Mouse (Mus musculus): Measurements from ENCODE around the gene Tnk1. TPM values are rescaled to one million over a fixed set of nuclear protein-coding genes. Genes with fewer than 3 reads are reported as not detected.

Tnk1 gene
- polyA plus RNA-seq, 1 experiment from 2014 or later = 7.6 TPM

DNA sequence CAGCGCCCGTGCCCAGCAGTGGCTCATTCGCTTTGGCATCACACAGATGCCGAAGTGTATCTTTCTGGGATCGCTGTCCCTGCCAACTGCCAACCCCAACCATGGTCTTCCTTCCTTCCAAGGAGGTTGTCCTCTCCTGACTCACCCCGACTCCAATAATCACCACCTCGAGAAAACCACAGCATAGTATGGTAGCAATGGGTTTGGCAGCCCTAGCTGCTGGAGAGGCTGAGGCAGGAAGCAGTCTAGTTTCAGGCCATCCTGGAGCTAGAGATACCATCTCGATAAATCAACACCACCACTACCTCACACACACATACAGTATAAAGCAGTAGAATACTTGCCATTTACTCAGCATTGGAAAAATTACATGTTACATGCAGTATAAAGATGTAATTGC, 39.7 kb downstream of the Tnk1 start:
- no peak overlapping the region for H3K9ac ChIP-seq (replicated peaks; ENCODE audit: low read depth)
- no peak overlapping the region for H3K4me3 ChIP-seq (ENCODE audit: low read depth, low read length)
- H3K9me3 ChIP-seq (ENCODE audit: low read length) = no peaks in the 10 kb centered on the region
- no peaks in the 10 kb centered on the region for H3K4me1 ChIP-seq (ENCODE audit: insufficient read depth, low read depth, low read length)
- TF ChIP-seq CTCF (IDR thresholded peaks at IDR 0.05) = no peak
- TF ChIP-seq EP300 (IDR thresholded peaks at IDR 0.05) = no peak
- H3K36me3 ChIP-seq (ENCODE audit: insufficient read depth, low read length) = no peaks in the 10 kb centered on the region
- H3K27ac ChIP-seq (ENCODE audit: low read length) = no peak overlapping the region
- ATAC-seq (no peak), DNase-seq (ENCODE audit: low spot score) (no peak)
- no peaks in the 10 kb centered on the region for H3K27me3 ChIP-seq (replicated peaks; ENCODE audit: insufficient read depth, low read length)
- WGBS = 88% methylated on average over 8 of the region's 8 CpGs
- H3K4me2 ChIP-seq (replicated peaks; ENCODE audit: low read depth, low read length) = no peak overlapping the region

DNA sequence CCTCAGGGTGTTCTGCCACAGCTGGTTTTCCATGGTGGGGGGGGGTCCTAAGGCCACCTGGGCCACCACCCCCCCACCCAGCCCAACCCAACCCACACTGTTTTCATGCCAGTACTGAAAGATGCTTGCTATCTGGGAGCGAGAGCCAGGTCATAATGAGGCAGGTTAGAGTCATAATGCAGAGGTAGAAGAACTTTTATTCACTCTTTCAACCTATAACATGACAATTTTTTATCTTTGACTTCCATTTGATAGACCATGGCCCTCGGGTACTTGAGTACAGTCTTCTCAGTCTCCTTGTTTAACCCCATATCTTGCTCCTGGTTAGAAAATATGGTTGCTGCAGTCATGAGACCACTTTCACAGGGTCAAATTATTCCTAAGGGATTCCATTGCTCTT, 40.2 kb downstream of the Tnk1 start, which contains the start of gene Spem2:
Spem2 (minus strand) TSS at position 101 of the 400 bp plus-strand sequence.
- H3K36me3 ChIP-seq (ENCODE audit: insufficient read depth, low read length) = no peaks in the 10 kb centered on the region
- no peak within 1 kb of the TSS for H3K4me3 ChIP-seq (ENCODE audit: low read depth, low read length)
- no peak within 1 kb of the TSS for H3K9ac ChIP-seq (replicated peaks; ENCODE audit: low read depth)
- 72% methylated on average over 2 of the region's 2 CpGs for WGBS
- H3K4me2 ChIP-seq (replicated peaks; ENCODE audit: low read depth, low read length) = no peak within 1 kb of the TSS
- H3K9me3 ChIP-seq (ENCODE audit: low read length) = no peaks in the 10 kb centered on the region
- DNase-seq (ENCODE audit: low spot score) = no peak
- TF ChIP-seq EP300 (IDR thresholded peaks at IDR 0.05) (no peak), CTCF (IDR thresholded peaks at IDR 0.05) (no peak)
- no peak for ATAC-seq
- H3K27ac ChIP-seq (ENCODE audit: low read length) = no peak within 1 kb of the TSS
- no peaks in the 10 kb centered on the region for H3K4me1 ChIP-seq (ENCODE audit: insufficient read depth, low read depth, low read length)
- H3K27me3 ChIP-seq (replicated peaks; ENCODE audit: insufficient read depth, low read length) = no peaks in the 10 kb centered on the region

DNA sequence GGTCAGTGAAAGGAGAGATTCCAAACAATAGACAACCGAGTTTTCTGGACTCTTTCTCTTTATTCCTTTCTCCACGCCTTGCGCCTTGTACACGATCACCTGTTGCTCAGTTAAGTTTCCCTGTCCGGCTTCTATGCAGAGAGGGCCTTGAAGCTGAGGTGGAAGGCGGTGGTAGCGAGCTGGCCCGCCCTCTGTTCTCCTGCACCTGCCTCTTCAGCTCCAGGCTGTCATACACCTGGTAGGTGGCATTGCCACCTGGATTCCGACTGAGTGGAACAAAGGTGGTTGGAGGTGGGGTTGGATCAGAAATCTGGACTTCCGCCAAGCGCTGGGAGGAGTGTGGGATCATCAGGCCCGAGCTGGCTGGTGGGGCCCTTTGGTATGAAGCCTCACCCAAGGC, 42.0 kb downstream of the Tnk1 start:
- Histone ChIP-seq H3K27ac (ENCODE audit: low read length) (no peak overlapping the region), H3K4me1 (ENCODE audit: insufficient read depth, low read depth, low read length) (no peaks in the 10 kb centered on the region), H3K36me3 (ENCODE audit: insufficient read depth, low read length) (no peaks in the 10 kb centered on the region), H3K4me2 (replicated peaks; ENCODE audit: low read depth, low read length) (no peak overlapping the region), H3K27me3 (replicated peaks; ENCODE audit: insufficient read depth, low read length) (no peaks in the 10 kb centered on the region), H3K9ac (replicated peaks; ENCODE audit: low read depth) (no peak overlapping the region), H3K9me3 (ENCODE audit: low read length) (no peaks in the 10 kb centered on the region), H3K4me3 (ENCODE audit: low read depth, low read length) (no peak overlapping the region)
- 85% methylated on average over 12 of the region's 12 CpGs for WGBS
- no peak for TF ChIP-seq CTCF (IDR thresholded peaks at IDR 0.05)
- no peak for TF ChIP-seq EP300 (IDR thresholded peaks at IDR 0.05)
- DNase-seq (ENCODE audit: low spot score) (no peak), ATAC-seq (no peak)

DNA sequence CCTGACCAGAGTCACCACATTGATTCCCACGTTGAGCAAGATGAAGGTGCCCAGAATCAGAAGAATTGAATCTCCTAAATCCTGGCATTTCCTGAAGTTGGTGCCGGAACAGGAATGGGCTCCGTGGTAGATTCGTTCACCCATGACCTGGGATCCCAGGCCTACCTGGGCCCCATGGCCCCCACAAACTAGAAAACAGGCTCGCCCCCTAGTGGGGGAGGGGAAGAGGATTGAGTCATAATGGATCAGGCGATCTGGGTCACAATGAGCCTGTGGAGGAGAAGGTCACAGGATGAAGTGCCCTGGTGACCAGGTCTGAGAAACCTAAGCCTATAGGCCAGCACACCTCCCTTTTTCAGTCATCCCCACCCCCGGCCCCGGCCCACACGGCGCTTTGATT, 43.4 kb downstream of the Tnk1 start, which contains the start of gene Gm39566:
Gm39566 (minus strand) TSS at position 144 of the 400 bp plus-strand sequence.
- H3K4me2 ChIP-seq (replicated peaks; ENCODE audit: low read depth, low read length) = no peak within 1 kb of the TSS
- no peak within 1 kb of the TSS for H3K9ac ChIP-seq (replicated peaks; ENCODE audit: low read depth)
- no peak within 1 kb of the TSS for H3K4me3 ChIP-seq (ENCODE audit: low read depth, low read length)
- H3K36me3 ChIP-seq (ENCODE audit: insufficient read depth, low read length) = no peaks in the 10 kb centered on the region
- WGBS = 56% methylated on average over 10 of the region's 10 CpGs
- DNase-seq (ENCODE audit: low spot score) = no peak
- H3K27me3 ChIP-seq (replicated peaks; ENCODE audit: insufficient read depth, low read length) = no peaks in the 10 kb centered on the region
- no peak for TF ChIP-seq EP300 (IDR thresholded peaks at IDR 0.05)
- H3K27ac ChIP-seq (ENCODE audit: low read length) = no peak within 1 kb of the TSS
- H3K4me1 ChIP-seq (ENCODE audit: insufficient read depth, low read depth, low read length) = no peaks in the 10 kb centered on the region
- no peaks in the 10 kb centered on the region for H3K9me3 ChIP-seq (ENCODE audit: low read length)
- ATAC-seq = no peak

DNA sequence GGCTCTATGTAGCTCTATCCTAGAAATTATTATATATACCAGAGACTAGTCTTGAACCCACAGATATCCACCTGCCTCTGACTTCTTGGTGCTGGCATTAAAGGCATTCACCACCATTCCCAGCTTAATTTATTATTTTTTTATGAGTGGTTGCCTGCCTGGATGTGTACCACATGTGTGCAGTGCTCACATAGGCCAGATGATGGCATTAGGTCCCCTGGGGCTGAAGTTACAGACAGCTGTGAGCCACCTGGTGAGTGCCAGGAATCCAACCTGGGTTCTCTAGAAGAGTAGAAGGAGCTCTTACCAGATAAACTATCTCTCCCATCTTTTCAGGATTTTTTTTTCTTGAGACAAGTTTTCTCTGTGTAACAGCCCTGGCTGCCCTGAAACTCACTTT, 48.2 kb downstream of the Tnk1 start:
- Histone ChIP-seq H3K9me3 (ENCODE audit: low read length) (no peaks in the 10 kb centered on the region), H3K4me1 (ENCODE audit: insufficient read depth, low read depth, low read length) (no peaks in the 10 kb centered on the region), H3K4me2 (replicated peaks; ENCODE audit: low read depth, low read length) (no peak overlapping the region), H3K27ac (ENCODE audit: low read length) (no peak overlapping the region), H3K36me3 (ENCODE audit: insufficient read depth, low read length) (no peaks in the 10 kb centered on the region), H3K4me3 (ENCODE audit: low read depth, low read length) (no peak overlapping the region), H3K27me3 (replicated peaks; ENCODE audit: insufficient read depth, low read length) (no peaks in the 10 kb centered on the region), H3K9ac (replicated peaks; ENCODE audit: low read depth) (no peak overlapping the region)
- DNase-seq (ENCODE audit: low spot score) (no peak), ATAC-seq (no peak)
- TF ChIP-seq EP300 (IDR thresholded peaks at IDR 0.05) (no peak), CTCF (IDR thresholded peaks at IDR 0.05) (no peak; the same call in 1 of the 2 replicates)

DNA sequence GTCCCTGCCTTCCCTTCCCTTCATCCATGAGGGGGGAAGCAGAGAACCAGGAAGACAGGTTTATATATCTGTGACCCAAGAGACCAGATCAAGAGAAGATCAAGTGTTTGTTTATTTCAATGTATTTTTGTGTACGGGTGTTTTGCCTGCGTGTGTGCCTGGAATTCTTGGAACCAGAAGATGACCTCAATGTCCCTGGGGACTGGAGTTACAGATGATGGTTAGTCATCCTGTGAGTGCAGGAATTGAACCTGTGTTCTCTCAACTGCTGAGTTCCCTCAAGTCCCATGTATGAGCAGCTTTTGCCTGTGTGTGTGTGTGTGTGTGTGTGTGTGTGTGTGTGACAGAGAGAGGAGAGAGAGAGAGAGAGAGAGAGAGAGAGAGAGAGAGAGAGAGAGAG, 50.9 kb downstream of the Tnk1 start:
- no peak overlapping the region for H3K4me2 ChIP-seq (replicated peaks; ENCODE audit: low read depth, low read length)
- DNase-seq (ENCODE audit: low spot score) (no peak), ATAC-seq (no peak)
- no peaks in the 10 kb centered on the region for H3K9me3 ChIP-seq (ENCODE audit: low read length)
- peaks cover 16% of the 10 kb centered on the region; the same call in 1 of the 2 replicates for H3K4me1 ChIP-seq (ENCODE audit: insufficient read depth, low read depth, low read length)
- no peak overlapping the region for H3K9ac ChIP-seq (replicated peaks; ENCODE audit: low read depth)
- WGBS = 59% methylated on average over 2 of the region's 2 CpGs
- no peak overlapping the region for H3K4me3 ChIP-seq (ENCODE audit: low read depth, low read length)
- no peak overlapping the region for H3K27ac ChIP-seq (ENCODE audit: low read length)
- no peaks in the 10 kb centered on the region for H3K36me3 ChIP-seq (ENCODE audit: insufficient read depth, low read length)
- TF ChIP-seq CTCF (IDR thresholded peaks at IDR 0.05) (no peak), EP300 (IDR thresholded peaks at IDR 0.05) (no peak)
- no peaks in the 10 kb centered on the region for H3K27me3 ChIP-seq (replicated peaks; ENCODE audit: insufficient read depth, low read length)

DNA sequence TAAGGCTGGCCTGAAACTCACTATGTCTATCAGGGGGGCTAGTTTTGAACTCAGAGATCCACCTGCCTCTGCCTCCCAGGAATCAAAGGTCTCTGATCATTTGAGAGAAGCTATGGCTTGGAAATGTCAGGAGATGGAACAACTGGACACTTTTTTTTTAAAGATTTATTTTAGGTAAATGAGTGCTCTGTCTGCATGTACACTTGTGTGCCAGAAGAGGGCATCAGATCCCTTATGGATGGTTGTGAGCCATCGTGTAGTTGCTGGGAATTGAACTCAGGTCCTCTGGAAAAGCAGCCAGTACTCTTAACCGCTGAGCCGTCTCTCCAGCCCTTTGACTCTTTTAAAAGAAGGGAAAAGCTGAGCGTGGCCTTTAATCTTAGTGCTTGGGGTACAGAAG, 52.2 kb downstream of the Tnk1 start:
- no peak overlapping the region for H3K4me2 ChIP-seq (replicated peaks; ENCODE audit: low read depth, low read length)
- no peak overlapping the region for H3K9ac ChIP-seq (replicated peaks; ENCODE audit: low read depth)
- peaks cover 27% of the 10 kb centered on the region; the same call in 1 of the 2 replicates for H3K4me1 ChIP-seq (ENCODE audit: insufficient read depth, low read depth, low read length)
- H3K27me3 ChIP-seq (replicated peaks; ENCODE audit: insufficient read depth, low read length) = 0 out of 2 replicates have a peak, but pooled peaks cover 6% of the 10 kb centered on the region
- H3K36me3 ChIP-seq (ENCODE audit: insufficient read depth, low read length) = no peaks in the 10 kb centered on the region
- H3K9me3 ChIP-seq (ENCODE audit: low read length) = no peaks in the 10 kb centered on the region
- TF ChIP-seq EP300 (IDR thresholded peaks at IDR 0.05) (no peak), CTCF (IDR thresholded peaks at IDR 0.05) (peak; percentile 40)
- WGBS = 83% methylated on average over 4 of the region's 4 CpGs
- no peak overlapping the region for H3K4me3 ChIP-seq (ENCODE audit: low read depth, low read length)
- no peak for DNase-seq (ENCODE audit: low spot score)
- ATAC-seq = no peak
- H3K27ac ChIP-seq (ENCODE audit: low read length) = no peak overlapping the region

Measured in lung, postnatal 0 days (tissue).